Mouse (Mus musculus) embryonic facial prominence, embryonic 10.5 days (tissue): ENCODE measurements around the gene Agk. TPM values are rescaled to one million over a fixed set of nuclear protein-coding genes. Genes with fewer than 3 reads are reported as not detected.

Experiments used
- DNase-seq: peaks from one replicate; pipeline ENCODE4 v3.0.0-alpha.2; 2017; ENCODE audit warnings: low spot score
- H3K27ac ChIP-seq: fragments of 300-500 bp; sonication (generic); replicated peaks from 2 replicates; pipeline ENCODE4 v1.5.1; 2016; ENCODE audit warnings: mild to moderate bottlenecking
- H3K27me3 ChIP-seq: fragments of 300-500 bp; sonication (generic); replicated peaks from 2 replicates; pipeline ENCODE4 v1.6.1; 2016; ENCODE audit warnings: low read depth, mild to moderate bottlenecking; ENCODE audit not compliant: poor library complexity, severe bottlenecking
- H3K36me3 ChIP-seq: fragments of 300-500 bp; sonication (generic); replicated peaks from 2 replicates; pipeline ENCODE4 v1.6.1; 2016; ENCODE audit warnings: mild to moderate bottlenecking, moderate library complexity
- H3K4me1 ChIP-seq: fragments of 300-500 bp; sonication (generic); 2 replicates; pipeline ENCODE4 v1.6.1; 2016
- H3K4me3 ChIP-seq: fragments of 300-500 bp; sonication (generic); 2 replicates; pipeline ENCODE4 v1.5.1; 2016; ENCODE audit warnings: mild to moderate bottlenecking, moderate library complexity
- H3K9me3 ChIP-seq: fragments of 300-500 bp; sonication (generic); 2 replicates; pipeline ENCODE4 v1.6.1; 2016; ENCODE audit warnings: mild to moderate bottlenecking
- WGBS: fragments of 180-500 bp; shearing (Covaris S2); methylation state at CpG from one replicate; pipeline ENCODE4 v1.1.7; 2016; 5-methylcytosine and 5-hydroxymethylcytosine counted together
- polyA plus RNA-seq: library from polyadenylated mRNA; unstranded; fragments of >200 nt; fragmentation: Nextera tagmentation; extraction: Ambion mirVana; gene quantifications from 2 replicates; pipeline ENCODE4 v1.2.1, GENCODE M21; 2016

Gene Agk
- polyA plus RNA-seq, 1 experiment from 2014 or later = 50.6 TPM

DNA sequence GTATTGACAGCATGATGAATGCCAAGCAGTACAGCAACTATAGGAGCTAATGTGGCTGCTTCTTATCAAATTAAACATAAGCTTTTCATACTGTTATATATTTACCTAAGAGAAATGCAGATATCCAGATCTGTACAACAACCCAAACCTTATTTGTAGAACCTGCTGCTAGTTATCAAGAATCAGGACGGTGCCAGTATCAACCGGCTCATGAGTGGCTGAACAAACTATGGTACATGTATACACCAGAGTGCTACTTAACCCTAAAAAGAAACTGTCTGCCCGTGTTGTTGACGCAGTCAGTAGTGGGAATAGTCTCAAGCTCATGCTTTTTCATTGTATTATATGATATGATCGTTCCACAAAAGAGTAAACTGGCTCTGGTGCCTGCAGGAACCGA lies 46.1 kb downstream of the Agk start:
- H3K36me3 ChIP-seq = peaks cover 29% of the 10 kb centered on the region
- WGBS = 95% methylated on average over 6 of the region's 6 CpGs
- no peaks in the 10 kb centered on the region for H3K9me3 ChIP-seq
- H3K4me1 ChIP-seq = no peaks in the 10 kb centered on the region
- H3K4me3 ChIP-seq = no peak overlapping the region
- no peak for DNase-seq
- H3K27ac ChIP-seq = no peak overlapping the region
- no peaks in the 10 kb centered on the region for H3K27me3 ChIP-seq

DNA sequence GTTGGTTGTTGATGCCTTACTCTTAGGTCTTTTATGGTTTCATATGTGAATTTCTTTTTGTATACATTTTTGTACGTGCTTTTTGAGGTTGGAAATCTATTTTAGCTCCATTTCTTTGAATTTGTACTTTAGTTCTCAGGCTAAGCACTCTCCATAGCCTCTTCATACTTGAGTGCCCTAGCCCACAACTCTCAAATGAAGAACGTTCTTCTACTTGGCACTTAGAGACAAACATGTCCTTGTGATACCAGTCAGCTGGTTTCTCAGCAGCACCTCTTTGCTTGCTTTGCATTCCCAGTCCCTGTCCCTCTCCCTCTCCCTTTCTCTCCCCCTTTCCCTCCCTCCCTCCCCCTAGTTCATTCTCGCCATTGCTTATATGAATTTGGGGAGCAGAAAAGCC lies 55.2 kb downstream of the Agk start:
- no peak overlapping the region for H3K4me3 ChIP-seq
- no peaks in the 10 kb centered on the region for H3K9me3 ChIP-seq
- no peak for DNase-seq
- H3K36me3 ChIP-seq = peaks cover 42% of the 10 kb centered on the region
- 87% methylated on average over 3 of the region's 3 CpGs for WGBS
- no peaks in the 10 kb centered on the region for H3K4me1 ChIP-seq
- H3K27ac ChIP-seq = no peak overlapping the region
- no peaks in the 10 kb centered on the region for H3K27me3 ChIP-seq

DNA sequence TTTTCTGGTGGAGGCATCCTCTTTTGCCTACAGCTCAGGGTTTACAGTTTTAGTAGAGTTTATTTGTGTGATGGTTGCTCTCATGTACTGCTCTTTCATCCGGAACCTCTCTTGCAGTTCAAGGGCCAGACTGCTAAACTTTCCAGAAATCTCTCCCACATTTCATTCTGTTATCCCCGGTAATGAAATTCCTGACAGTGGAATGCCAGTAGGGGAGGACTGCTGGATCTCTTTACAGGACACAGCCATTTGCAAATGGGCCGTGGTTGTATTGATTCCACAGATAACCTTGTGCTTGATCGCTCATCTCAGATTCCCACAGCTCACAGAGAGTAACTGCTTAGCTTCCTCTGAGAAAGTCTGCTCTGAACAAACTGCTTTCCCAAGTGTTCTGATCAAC lies 56.9 kb downstream of the Agk start:
- 90% methylated on average over 4 of the region's 4 CpGs for WGBS
- Histone ChIP-seq H3K9me3 (no peaks in the 10 kb centered on the region), H3K36me3 (peaks cover 43% of the 10 kb centered on the region)

DNA sequence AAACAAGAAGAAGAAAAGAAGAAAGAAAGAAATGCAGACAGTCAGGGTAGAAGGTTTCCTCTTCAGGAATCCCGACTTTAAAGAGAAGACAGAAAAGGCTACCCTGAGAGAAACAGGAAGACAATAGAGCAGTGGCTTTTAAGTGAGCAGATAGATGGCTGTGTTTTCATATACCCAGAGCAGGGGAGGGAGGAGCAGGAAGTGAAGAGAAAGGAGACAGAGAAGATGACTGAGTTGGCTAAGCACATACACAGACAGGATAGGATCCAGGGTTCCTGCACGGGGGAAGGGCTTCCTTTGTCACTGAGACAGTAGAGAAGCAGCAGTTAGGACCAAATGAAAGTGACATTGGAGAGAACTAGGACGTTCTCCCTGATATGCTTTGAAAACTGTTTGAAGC lies 60.7 kb downstream of the Agk start:
- Histone ChIP-seq H3K4me1 (no peaks in the 10 kb centered on the region), H3K27me3 (no peaks in the 10 kb centered on the region), H3K27ac (no peak overlapping the region), H3K36me3 (peaks cover 44% of the 10 kb centered on the region), H3K9me3 (no peaks in the 10 kb centered on the region), H3K4me3 (no peak overlapping the region)
- no peak for DNase-seq
- WGBS = 63% methylated on average over 3 of the region's 3 CpGs

More for the DNA sequence above, 56.9 kb downstream of the Agk start:
- no peak for DNase-seq
- H3K27me3 ChIP-seq = no peaks in the 10 kb centered on the region
- H3K4me3 ChIP-seq = no peak overlapping the region
- no peak overlapping the region for H3K27ac ChIP-seq
- no peaks in the 10 kb centered on the region for H3K4me1 ChIP-seq

- no peak for DNase-seq
- Histone ChIP-seq H3K36me3 (peaks cover 53% of the 10 kb centered on the region), H3K4me1 (no peaks in the 10 kb centered on the region), H3K4me3 (no peak overlapping the region), H3K27me3 (no peaks in the 10 kb centered on the region), H3K9me3 (no peaks in the 10 kb centered on the region), H3K27ac (no peak overlapping the region)
- WGBS = 81% methylated on average over 4 of the region's 4 CpGs
These were observed 63.7 kb downstream of the Agk start for GRCm38 (mm10) chr6:40388660-40389059.

DNA sequence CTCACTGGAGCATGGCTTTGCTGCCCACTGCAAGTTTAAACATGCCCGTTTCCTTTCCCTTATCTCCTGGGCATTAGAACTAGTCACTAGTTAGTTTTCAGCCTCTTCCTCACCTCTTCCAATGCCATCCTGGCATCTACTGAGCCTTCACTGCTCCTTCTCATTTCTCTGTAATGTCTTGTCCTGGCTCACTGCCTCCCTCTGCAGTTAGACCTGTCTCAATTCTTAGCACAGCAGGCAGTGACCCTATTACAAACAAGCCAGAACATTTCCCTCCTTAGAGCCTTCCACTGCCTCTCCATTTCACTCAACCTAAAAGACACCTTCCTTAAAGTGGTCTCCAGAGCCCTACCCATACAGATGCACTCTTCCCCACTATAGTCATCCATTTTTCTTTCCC lies 66.0 kb downstream of the Agk start:
- H3K27ac ChIP-seq = no peak overlapping the region
- H3K9me3 ChIP-seq = no peaks in the 10 kb centered on the region
- H3K36me3 ChIP-seq = peaks cover 68% of the 10 kb centered on the region
- no peak overlapping the region for H3K4me3 ChIP-seq
- H3K4me1 ChIP-seq = no peaks in the 10 kb centered on the region
- 94% methylated on average over 1 of the region's 1 CpGs for WGBS
- H3K27me3 ChIP-seq = no peaks in the 10 kb centered on the region
- DNase-seq = no peak

- 39% methylated on average over 3 of the region's 3 CpGs for WGBS
- H3K9me3 ChIP-seq = no peaks in the 10 kb centered on the region
- peaks cover 67% of the 10 kb centered on the region for H3K36me3 ChIP-seq
- no peak overlapping the region for H3K4me3 ChIP-seq
- no peak overlapping the region for H3K27ac ChIP-seq
- no peaks in the 10 kb centered on the region for H3K4me1 ChIP-seq
- no peaks in the 10 kb centered on the region for H3K27me3 ChIP-seq
- peak; percentile 64 for DNase-seq
These were observed 68.2 kb downstream of the Agk start for GRCm38 (mm10) chr6:40393213-40393612.

DNA sequence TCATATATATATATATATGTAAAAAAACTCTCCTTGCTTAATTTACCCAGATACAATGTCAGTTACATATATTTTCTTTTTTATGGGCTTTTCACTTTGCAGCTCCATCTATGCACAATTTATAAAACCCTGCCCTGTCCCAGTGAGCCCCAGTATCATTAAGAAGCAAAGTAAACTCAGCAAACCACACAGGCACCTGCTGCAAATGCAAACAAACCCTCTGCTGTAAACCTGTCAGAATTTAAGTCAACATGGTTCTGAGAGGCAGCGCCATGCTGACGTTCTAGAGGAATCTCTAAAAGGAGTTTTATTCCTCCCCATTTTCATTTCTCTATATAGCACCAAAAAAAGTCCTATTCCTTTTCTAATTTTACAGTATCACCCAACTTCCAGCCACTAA lies 77.1 kb downstream of the Agk start:
- Histone ChIP-seq H3K27me3 (no peaks in the 10 kb centered on the region), H3K4me3 (no peak overlapping the region), H3K36me3 (peaks cover 89% of the 10 kb centered on the region), H3K4me1 (no peaks in the 10 kb centered on the region), H3K9me3 (no peaks in the 10 kb centered on the region), H3K27ac (no peak overlapping the region)
- 93% methylated on average over 2 of the region's 2 CpGs for WGBS
- DNase-seq = no peak

DNA sequence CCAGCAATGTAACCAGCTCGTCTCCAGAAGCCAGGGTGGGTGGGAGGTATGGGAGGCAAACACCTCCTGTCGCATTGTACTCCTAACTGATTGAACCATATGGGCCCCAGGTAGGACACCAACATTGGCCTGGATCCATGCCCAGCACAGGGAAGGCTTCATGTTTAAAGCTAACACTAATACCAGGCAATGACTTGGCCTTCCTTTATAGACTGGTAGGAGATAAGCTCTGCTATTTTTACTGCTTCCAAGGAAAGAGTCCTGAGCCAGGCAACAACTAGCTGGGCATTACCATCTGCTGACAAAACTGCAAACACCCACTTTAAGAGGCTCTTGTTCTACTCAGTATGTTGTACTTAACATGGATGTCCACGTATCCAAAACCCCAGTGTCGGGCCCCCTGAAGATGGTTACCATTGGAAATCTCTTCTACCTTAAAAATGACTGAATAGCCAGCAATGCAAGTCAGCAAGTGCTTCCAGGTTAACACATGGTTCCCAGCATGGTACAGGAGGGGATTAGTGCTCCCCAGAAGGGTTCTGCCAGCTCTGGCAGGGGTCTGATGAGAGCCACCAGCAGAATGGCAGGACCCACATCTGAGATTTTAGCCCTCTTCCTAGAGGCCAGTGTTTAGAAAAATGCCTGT lies 78.8 kb downstream of the Agk start:
- WGBS = 97% methylated on average over 4 of the region's 4 CpGs
- H3K27me3 ChIP-seq = no peaks in the 10 kb centered on the region
- peaks cover 89% of the 10 kb centered on the region for H3K36me3 ChIP-seq
- H3K4me3 ChIP-seq = no peak overlapping the region
- H3K9me3 ChIP-seq = no peaks in the 10 kb centered on the region
- H3K27ac ChIP-seq = no peak overlapping the region
- H3K4me1 ChIP-seq = no peaks in the 10 kb centered on the region
- DNase-seq = no peak

- Histone ChIP-seq H3K27ac (no peak overlapping the region), H3K36me3 (peaks cover 43% of the 10 kb centered on the region), H3K4me3 (no peak overlapping the region), H3K27me3 (no peaks in the 10 kb centered on the region), H3K4me1 (no peaks in the 10 kb centered on the region), H3K9me3 (no peaks in the 10 kb centered on the region)
- WGBS = 91% methylated on average over 3 of the region's 3 CpGs
- no peak for DNase-seq
These were observed 86.1 kb downstream of the Agk start for GRCm38 (mm10) chr6:40411085-40411484.

DNA sequence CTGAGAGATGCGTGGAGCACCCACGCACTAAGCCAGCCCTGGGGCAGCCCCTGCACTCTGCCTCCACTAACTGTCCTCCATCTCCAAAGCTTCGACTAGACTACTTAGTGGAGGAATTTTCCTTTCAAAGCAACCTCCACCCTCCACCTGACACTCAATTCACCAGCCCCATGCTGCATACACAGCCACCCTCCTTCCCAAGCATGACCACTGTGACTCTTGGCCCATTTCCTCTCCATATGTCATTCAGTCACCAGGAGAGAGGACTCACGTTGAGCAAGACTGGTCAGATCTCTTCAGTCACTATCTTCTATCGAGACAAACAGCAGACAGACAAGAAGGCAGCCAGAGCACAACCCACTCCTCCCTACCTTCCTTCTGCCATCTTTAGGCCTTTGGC lies 88.1 kb downstream of the Agk start:
- WGBS = 90% methylated on average over 5 of the region's 5 CpGs
- no peak for DNase-seq
- H3K4me3 ChIP-seq = no peak overlapping the region
- H3K9me3 ChIP-seq = no peaks in the 10 kb centered on the region
- no peaks in the 10 kb centered on the region for H3K27me3 ChIP-seq
- peaks cover 30% of the 10 kb centered on the region for H3K36me3 ChIP-seq
- H3K4me1 ChIP-seq = no peaks in the 10 kb centered on the region
- no peak overlapping the region for H3K27ac ChIP-seq

DNA sequence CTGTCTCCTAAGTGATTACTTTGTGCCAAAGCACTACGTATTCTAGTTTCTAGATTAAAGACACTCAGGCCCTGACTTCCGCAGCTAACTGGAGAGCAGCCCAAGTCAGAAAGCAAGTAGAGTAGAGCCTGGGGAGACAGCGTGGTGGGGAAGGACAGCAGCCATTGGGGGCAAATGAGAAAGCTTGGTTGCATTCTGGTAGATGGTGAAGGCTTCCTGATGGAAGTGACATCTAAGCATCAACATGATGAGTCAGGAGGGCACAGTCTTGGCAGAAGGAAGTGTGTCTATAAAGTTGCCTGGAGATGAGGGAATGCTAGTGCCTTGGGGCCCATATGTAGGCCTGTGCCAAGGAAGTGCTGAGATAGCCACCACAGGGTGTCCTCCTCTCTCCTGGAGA lies 88.6 kb downstream of the Agk start:
- H3K4me3 ChIP-seq = no peak overlapping the region
- no peaks in the 10 kb centered on the region for H3K9me3 ChIP-seq
- no peaks in the 10 kb centered on the region for H3K27me3 ChIP-seq
- H3K27ac ChIP-seq = no peak overlapping the region
- WGBS = 93% methylated on average over 3 of the region's 3 CpGs
- DNase-seq = no peak
- H3K36me3 ChIP-seq = peaks cover 28% of the 10 kb centered on the region
- no peaks in the 10 kb centered on the region for H3K4me1 ChIP-seq

GRCm38 (mm10) chr6:40415799-40416198 lies 90.8 kb downstream of the Agk start:
- 89% methylated on average over 5 of the region's 5 CpGs for WGBS
- peaks cover 22% of the 10 kb centered on the region for H3K36me3 ChIP-seq
- no peaks in the 10 kb centered on the region for H3K4me1 ChIP-seq
- H3K4me3 ChIP-seq = no peak overlapping the region
- H3K27me3 ChIP-seq = no peaks in the 10 kb centered on the region
- no peak for DNase-seq
- no peaks in the 10 kb centered on the region for H3K9me3 ChIP-seq
- H3K27ac ChIP-seq = no peak overlapping the region

DNA sequence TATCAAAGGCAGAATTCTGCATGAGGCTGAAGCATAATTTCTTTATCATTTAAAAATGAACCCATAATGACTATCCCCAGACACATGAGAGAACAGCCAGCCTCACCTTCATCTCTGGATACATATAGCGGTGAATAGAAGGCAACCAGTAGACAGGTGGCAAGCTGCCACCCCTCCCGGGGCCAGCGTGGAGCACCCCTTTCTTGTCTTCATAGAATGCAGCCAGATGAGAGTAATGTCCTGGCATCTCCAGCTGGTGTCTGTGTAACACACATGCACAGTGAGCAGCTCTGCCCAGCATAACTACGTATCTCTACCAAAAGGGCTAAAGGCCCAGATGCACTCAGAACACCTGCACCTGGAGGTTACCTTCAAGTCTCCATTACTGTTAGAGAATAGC lies 93.4 kb downstream of the Agk start:
- no peak for DNase-seq
- H3K27ac ChIP-seq = no peak overlapping the region
- no peaks in the 10 kb centered on the region for H3K4me1 ChIP-seq
- peaks cover 23% of the 10 kb centered on the region for H3K36me3 ChIP-seq
- WGBS = 92% methylated on average over 4 of the region's 4 CpGs
- H3K27me3 ChIP-seq = no peaks in the 10 kb centered on the region
- no peaks in the 10 kb centered on the region for H3K9me3 ChIP-seq
- no peak overlapping the region for H3K4me3 ChIP-seq
